Mouse (Mus musculus): ENCODE measurements around the gene Cript. TPM values are rescaled to one million over a fixed set of nuclear protein-coding genes. Genes with fewer than 3 reads are reported as not detected.

Cript gene
- total and polyA plus RNA-seq, 2 experiments from 2014 or later, result 82.7 to 215 TPM

- WGBS, result 77% methylated on average over 5 of the region's 5 CpGs
- no peaks in the 10 kb centered on the region for H3K9me3 ChIP-seq (ENCODE audit: low read length)
- no peak overlapping the region for H3K27ac ChIP-seq (ENCODE audit: low read depth, low read length)
- H3K27me3 ChIP-seq (ENCODE audit: insufficient read depth, low read length), result no peaks in the 10 kb centered on the region
- no peak overlapping the region for H3K4me3 ChIP-seq (ENCODE audit: low read depth, low read length)
- H3K9ac ChIP-seq, result no peak overlapping the region
- no peak for DNase-seq
- no peak for TF ChIP-seq CTCF (IDR thresholded peaks at IDR 0.05; ENCODE audit: low read depth)
- no peak overlapping the region for H3K4me2 ChIP-seq (ENCODE audit: low read depth)
- peak; percentile 50 for ATAC-seq
- H3K4me1 ChIP-seq (ENCODE audit: insufficient read depth), result peaks cover 10% of the 10 kb centered on the region; the same call in 1 of the 2 replicates
- no peaks in the 10 kb centered on the region for H3K36me3 ChIP-seq (ENCODE audit: insufficient read depth)
Observed at GRCm38 (mm10) chr17:86988161-86988560, 37.2 kb upstream of the Cript start.

GRCm38 (mm10) chr17:86988601-86989184 lies 36.7 kb upstream of the Cript start:
- no peaks in the 10 kb centered on the region for H3K9me3 ChIP-seq (ENCODE audit: low read length)
- no peaks in the 10 kb centered on the region for H3K36me3 ChIP-seq (ENCODE audit: insufficient read depth)
- H3K4me3 ChIP-seq (ENCODE audit: low read depth, low read length), result no peak overlapping the region
- peaks cover 10% of the 10 kb centered on the region; the same call in 1 of the 2 replicates for H3K4me1 ChIP-seq (ENCODE audit: insufficient read depth)
- no peak overlapping the region for H3K9ac ChIP-seq
- H3K27ac ChIP-seq (ENCODE audit: low read depth, low read length), result no peak overlapping the region
- ATAC-seq (peak; percentile 58), DNase-seq (no peak)
- WGBS, result 36% methylated on average over 6 of the region's 6 CpGs
- TF ChIP-seq CTCF (IDR thresholded peaks at IDR 0.05; ENCODE audit: low read depth), result no peak
- no peak overlapping the region for H3K4me2 ChIP-seq (ENCODE audit: low read depth)
- no peaks in the 10 kb centered on the region for H3K27me3 ChIP-seq (ENCODE audit: insufficient read depth, low read length)

- no peak overlapping the region for H3K27ac ChIP-seq (ENCODE audit: low read depth, low read length)
- peaks cover 6% of the 10 kb centered on the region; the same call in 1 of the 2 replicates for H3K4me1 ChIP-seq (ENCODE audit: insufficient read depth)
- H3K9me3 ChIP-seq (ENCODE audit: low read length), result no peaks in the 10 kb centered on the region
- no peak overlapping the region for H3K4me2 ChIP-seq (ENCODE audit: low read depth)
- no peak overlapping the region for H3K9ac ChIP-seq
- DNase-seq, result no peak
- 89% methylated on average over 8 of the region's 8 CpGs for WGBS
- H3K4me3 ChIP-seq (ENCODE audit: low read depth, low read length), result no peak overlapping the region
- H3K36me3 ChIP-seq (ENCODE audit: insufficient read depth), result no peaks in the 10 kb centered on the region
- no peak for ATAC-seq
- H3K27me3 ChIP-seq (ENCODE audit: insufficient read depth, low read length), result no peaks in the 10 kb centered on the region
- TF ChIP-seq CTCF (IDR thresholded peaks at IDR 0.05; ENCODE audit: low read depth), result no peak
Observed at GRCm38 (mm10) chr17:86991306-86991705, 34.0 kb upstream of the Cript start.

- WGBS, result 94% methylated on average over 6 of the region's 6 CpGs
- TF ChIP-seq CTCF (IDR thresholded peaks at IDR 0.05; ENCODE audit: low read depth), result no peak
Observed at GRCm38 (mm10) chr17:86997323-86997722, 28.0 kb upstream of the Cript start.

GRCm38 (mm10) chr17:87008950-87009349 lies 16.4 kb upstream of the Cript start:
- 0 out of 2 replicates have a peak, but pooled peaks have one; percentile 21 for TF ChIP-seq CTCF (IDR thresholded peaks at IDR 0.05; ENCODE audit: low read depth)
- H3K9ac ChIP-seq, result no peak overlapping the region
- H3K36me3 ChIP-seq (ENCODE audit: insufficient read depth), result no peaks in the 10 kb centered on the region
- no peak overlapping the region for H3K4me3 ChIP-seq (ENCODE audit: low read depth, low read length)
- no peak overlapping the region for H3K27ac ChIP-seq (ENCODE audit: low read depth, low read length)
- no peaks in the 10 kb centered on the region for H3K27me3 ChIP-seq (ENCODE audit: insufficient read depth, low read length)
- WGBS, result 74% methylated on average over 3 of the region's 3 CpGs
- DNase-seq, result no peak
- no peak overlapping the region for H3K4me2 ChIP-seq (ENCODE audit: low read depth)
- H3K9me3 ChIP-seq (ENCODE audit: low read length), result no peaks in the 10 kb centered on the region
- H3K4me1 ChIP-seq (ENCODE audit: insufficient read depth), result no peaks in the 10 kb centered on the region
- no peak for ATAC-seq

More at GRCm38 (mm10) chr17:86997323-86997722, 28.0 kb upstream of the Cript start:
- no peak overlapping the region for H3K9ac ChIP-seq
- no peak for ATAC-seq
- no peaks in the 10 kb centered on the region for H3K9me3 ChIP-seq (ENCODE audit: low read length)
- no peak for DNase-seq
- no peak overlapping the region for H3K4me2 ChIP-seq (ENCODE audit: low read depth)
- H3K27me3 ChIP-seq (ENCODE audit: insufficient read depth, low read length), result no peaks in the 10 kb centered on the region
- H3K36me3 ChIP-seq (ENCODE audit: insufficient read depth), result peaks cover 10% of the 10 kb centered on the region; the same call in 1 of the 2 replicates
- no peak overlapping the region for H3K27ac ChIP-seq (ENCODE audit: low read depth, low read length)
- no peaks in the 10 kb centered on the region for H3K4me1 ChIP-seq (ENCODE audit: insufficient read depth)
- H3K4me3 ChIP-seq (ENCODE audit: low read depth, low read length), result no peak overlapping the region

GRCm38 (mm10) chr17:87011301-87012019 lies 13.9 kb upstream of the Cript start:
- no peaks in the 10 kb centered on the region for H3K27me3 ChIP-seq (ENCODE audit: insufficient read depth, low read length)
- H3K4me3 ChIP-seq (ENCODE audit: low read depth, low read length), result no peak overlapping the region
- H3K4me2 ChIP-seq (ENCODE audit: low read depth), result no peak overlapping the region
- DNase-seq (peak; percentile 85), ATAC-seq (peak; percentile 91)
- no peak overlapping the region; the same call in 1 of the 2 replicates for H3K9ac ChIP-seq
- H3K27ac ChIP-seq (ENCODE audit: low read depth, low read length), result peak overlapping the region; percentile 54; the same call in 1 of the 2 replicates
- TF ChIP-seq CTCF (IDR thresholded peaks at IDR 0.05; ENCODE audit: low read depth), result no peak
- no peaks in the 10 kb centered on the region for H3K9me3 ChIP-seq (ENCODE audit: low read length)
- 49% methylated on average over 13 of the region's 13 CpGs for WGBS
- H3K36me3 ChIP-seq (ENCODE audit: insufficient read depth), result no peaks in the 10 kb centered on the region; the same call in 1 of the 2 replicates
- H3K4me1 ChIP-seq (ENCODE audit: insufficient read depth), result no peaks in the 10 kb centered on the region

GRCm38 (mm10) chr17:87019692-87020091 lies 5.7 kb upstream of the Cript start:
- H3K4me2 ChIP-seq (ENCODE audit: low read depth), result no peak overlapping the region
- ATAC-seq (no peak), DNase-seq (no peak)
- TF ChIP-seq CTCF (IDR thresholded peaks at IDR 0.05; ENCODE audit: low read depth), result no peak
- H3K27ac ChIP-seq (ENCODE audit: low read depth, low read length), result no peak overlapping the region
- WGBS, result 95% methylated on average over 5 of the region's 5 CpGs
- no peak overlapping the region for H3K4me3 ChIP-seq (ENCODE audit: low read depth, low read length)
- peaks cover 3% of the 10 kb centered on the region; the same call in 1 of the 2 replicates for H3K36me3 ChIP-seq (ENCODE audit: insufficient read depth)
- H3K27me3 ChIP-seq (ENCODE audit: insufficient read depth, low read length), result no peaks in the 10 kb centered on the region
- no peaks in the 10 kb centered on the region for H3K9me3 ChIP-seq (ENCODE audit: low read length)
- no peak overlapping the region for H3K9ac ChIP-seq
- no peaks in the 10 kb centered on the region; the same call in 1 of the 2 replicates for H3K4me1 ChIP-seq (ENCODE audit: insufficient read depth)
